Comparison of ENCODE assay signal across 9 mouse cellular contexts in the genomic region with DNA sequence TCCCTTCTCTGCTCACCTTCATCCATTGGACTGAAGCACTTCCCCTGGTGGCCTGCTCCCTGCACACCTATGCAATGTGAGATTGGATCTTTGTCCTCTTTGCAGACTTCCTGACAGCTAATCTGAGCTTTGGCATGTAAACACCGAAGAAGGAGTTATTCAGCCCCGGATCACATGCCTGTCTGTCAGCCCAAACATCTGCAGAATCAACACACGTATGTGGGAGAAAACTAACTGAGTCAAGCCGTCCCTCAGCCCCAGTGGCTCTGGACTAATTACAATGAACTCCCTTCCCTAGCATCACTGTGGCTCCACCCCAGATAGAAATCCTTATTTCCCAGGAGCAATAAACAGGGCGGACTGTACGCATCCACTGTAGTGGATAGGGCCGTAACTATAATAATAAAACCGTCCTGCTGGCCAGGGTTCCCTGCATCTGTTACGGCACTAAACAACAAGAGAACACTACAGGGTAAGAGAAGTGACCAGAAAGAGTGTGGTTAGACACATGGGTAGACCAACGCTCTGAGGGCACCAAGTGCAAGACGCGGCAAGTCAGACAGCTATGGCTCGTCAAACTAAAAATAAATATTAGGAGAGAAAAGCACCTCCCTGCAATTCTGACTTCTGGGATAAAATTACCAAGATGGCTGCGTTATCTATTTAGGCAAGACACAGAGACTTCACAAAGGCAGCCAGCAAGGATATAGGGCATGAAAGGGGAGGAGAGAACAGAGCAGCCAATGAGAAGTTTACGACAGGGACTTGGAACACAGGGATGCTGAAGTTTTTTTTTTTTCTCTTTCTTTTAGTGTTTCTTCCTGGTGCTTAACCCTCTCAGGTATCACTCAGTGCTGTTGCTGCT. TPM values are rescaled to one million over a fixed set of nuclear protein-coding genes. Genes with fewer than 3 reads are reported as not detected.
DNase-seq lines count a peak whose midpoint lies in the region; ATAC-seq and TF ChIP-seq lines count a peak whose summit lies in the region.
"Had no signal": no experiment of that assay in that cellular context is flagged by ENCODE, and none has a peak within 500 bp of the region (broad histone marks: within the 10 kb centered on the region; RNA-seq: fewer than 3 reads in every experiment).

No protein-coding gene starts in this region.

- 13% methylated on average over 15 of the region's 15 CpGs for WGBS in heart, embryonic 12.5 days
- WGBS in liver, postnatal 0 days (ENCODE audit: insufficient replicate concordance) = 32% methylated on average over 15 of the region's 15 CpGs

- H3K27me3 ChIP-seq in heart, embryonic 12.5 days (replicated peaks) = no peaks in the 10 kb centered on the region
- H3K27me3 ChIP-seq in liver, postnatal 0 days (ENCODE audit: insufficient read depth, low read length) = peaks cover 27% of the 10 kb centered on the region
- H3K27me3 ChIP-seq: Patski had no signal

- peaks cover 12% of the 10 kb centered on the region; the same call in 1 of the 2 replicates for H3K36me3 ChIP-seq in heart, embryonic 12.5 days
- H3K36me3 ChIP-seq in liver, postnatal 0 days (replicated peaks; ENCODE audit: insufficient read depth, low read length) = no peaks in the 10 kb centered on the region

- H3K4me1 ChIP-seq in heart, embryonic 12.5 days (replicated peaks) = peaks cover 20% of the 10 kb centered on the region; the same call in 1 of the 2 replicates
- H3K4me1 ChIP-seq in liver, postnatal 0 days (ENCODE audit: insufficient read depth) = peaks cover 11% of the 10 kb centered on the region; the same call in 1 of the 2 replicates

- peak overlapping the region; percentile 75 for H3K4me2 ChIP-seq in heart, embryonic 12.5 days
- H3K4me2 ChIP-seq in liver, postnatal 0 days (ENCODE audit: low read depth, low read length) = 0 out of 2 replicates have a peak overlapping the region, but pooled peaks have one; percentile 8

- peak; percentile 26 for DNase-seq in 3134 (ENCODE audit: extremely low read depth, insufficient read length, low spot score)
- peak; percentile 29 for DNase-seq in embryo, embryonic 9.5 days (ENCODE audit: extremely low spot score)
- DNase-seq in liver, postnatal 0 days = no peak
- no peak for DNase-seq in ovary, postnatal 14 days (ENCODE audit: low spot score)
- DNase-seq in frontal cortex, postnatal 25 days (ENCODE audit: low spot score in 2 of 2) = no peak
- DNase-seq in frontal cortex, postnatal 14 days (ENCODE audit: low spot score in 2 of 2) = no peak

- no peaks in the 10 kb centered on the region for H3K9me3 ChIP-seq in heart, embryonic 12.5 days (replicated peaks)
- H3K9me3 ChIP-seq in liver, postnatal 0 days (ENCODE audit: low read length) = no peaks in the 10 kb centered on the region

- no peak for TF ChIP-seq CTCF in liver, postnatal 0 days (IDR thresholded peaks at IDR 0.05; ENCODE audit: low read depth)

- TF ChIP-seq EP300 in liver, postnatal 0 days (IDR thresholded peaks at IDR 0.05; ENCODE audit: low read depth) = no peak

- peak overlapping the region; percentile 90 for H3K9ac ChIP-seq in heart, embryonic 12.5 days
- H3K9ac ChIP-seq in liver, postnatal 0 days (replicated peaks) = no peak overlapping the region

- peak overlapping the region; percentile 71 for H3K4me3 ChIP-seq in heart, embryonic 12.5 days
- H3K4me3 ChIP-seq in liver, postnatal 0 days (ENCODE audit: low read depth, low read length) = no peak overlapping the region

- ATAC-seq in heart, embryonic 12.5 days (ENCODE audit: insufficient number of reproducible peaks, low FRiP score) = 0 out of 2 replicates have a peak, but pooled peaks have one; percentile 10
- no peak for ATAC-seq in liver, postnatal 0 days
- no peak for ATAC-seq in erythroblast, adult 5-6 weeks (replicated peaks; ENCODE audit: low FRiP score, poor library complexity, severe bottlenecking)
- ATAC-seq: Patski had no signal

- peak overlapping the region; percentile 93 for H3K27ac ChIP-seq in heart, embryonic 12.5 days (ENCODE audit: poor library complexity, severe bottlenecking)
- no peak overlapping the region for H3K27ac ChIP-seq in liver, postnatal 0 days (ENCODE audit: low read depth)

RNA-seq across cellular contexts. Expression of gene Tgfb2, which starts 3.2 kb away (rescaled TPM):
- 69.0 and 74.2 TPM in 2 replicates for polyA plus RNA-seq in heart, embryonic 12.5 days (2016; fragmentation: Nextera tagmentation; extraction: Ambion mirVana)
- 0.81 and 0.99 TPM in 2 replicates for polyA plus RNA-seq in liver, postnatal 0 days (2015; fragmentation: Nextera tagmentation; extraction: Ambion mirVana)
- not detected in 2 replicates for total RNA-seq in erythroblast, adult 5-6 weeks (2015; ENCODE audit: low replicate concordance)
- not detected in 2 replicates for total RNA-seq in erythroblast, adult 5-6 weeks (2017; ENCODE audit: low replicate concordance)

RNA-seq across cellular contexts. Expression of gene Rrp15, which starts 46.5 kb away (rescaled TPM):
- 41.1 and 44.4 TPM in 2 replicates for polyA plus RNA-seq in heart, embryonic 12.5 days (2016; fragmentation: Nextera tagmentation; extraction: Ambion mirVana)
- 22.1 and 22.4 TPM in 2 replicates for polyA plus RNA-seq in liver, postnatal 0 days (2015; fragmentation: Nextera tagmentation; extraction: Ambion mirVana)
- total RNA-seq in erythroblast, adult 5-6 weeks (2015; ENCODE audit: low replicate concordance) = 11.9 and 12.1 TPM in 2 replicates
- total RNA-seq in erythroblast, adult 5-6 weeks (2017; ENCODE audit: low replicate concordance) = 11.7 and 15.1 TPM in 2 replicates

Comparison
In these comparisons a context has a peak if more than half of its experiments do, and no peak if none do; other contexts are left out.
1. DNase-seq: peak in 3134 (single experiment) and embryo, embryonic 9.5 days (single experiment); none in liver, postnatal 0 days (single experiment), ovary, postnatal 14 days (single experiment), frontal cortex, postnatal 25 days (0 of 2) and frontal cortex, postnatal 14 days (0 of 2).
2. RNA of gene Tgfb2, which starts 3.2 kb away (polyA plus RNA-seq): 69.0 to 74.2 TPM in heart, embryonic 12.5 days; 0.81 to 0.99 TPM in liver, postnatal 0 days; every median in the first group is over 10 times any median in the second.